Mouse (Mus musculus): ENCODE results near the gene Acpp.

Acpp gene

DNA sequence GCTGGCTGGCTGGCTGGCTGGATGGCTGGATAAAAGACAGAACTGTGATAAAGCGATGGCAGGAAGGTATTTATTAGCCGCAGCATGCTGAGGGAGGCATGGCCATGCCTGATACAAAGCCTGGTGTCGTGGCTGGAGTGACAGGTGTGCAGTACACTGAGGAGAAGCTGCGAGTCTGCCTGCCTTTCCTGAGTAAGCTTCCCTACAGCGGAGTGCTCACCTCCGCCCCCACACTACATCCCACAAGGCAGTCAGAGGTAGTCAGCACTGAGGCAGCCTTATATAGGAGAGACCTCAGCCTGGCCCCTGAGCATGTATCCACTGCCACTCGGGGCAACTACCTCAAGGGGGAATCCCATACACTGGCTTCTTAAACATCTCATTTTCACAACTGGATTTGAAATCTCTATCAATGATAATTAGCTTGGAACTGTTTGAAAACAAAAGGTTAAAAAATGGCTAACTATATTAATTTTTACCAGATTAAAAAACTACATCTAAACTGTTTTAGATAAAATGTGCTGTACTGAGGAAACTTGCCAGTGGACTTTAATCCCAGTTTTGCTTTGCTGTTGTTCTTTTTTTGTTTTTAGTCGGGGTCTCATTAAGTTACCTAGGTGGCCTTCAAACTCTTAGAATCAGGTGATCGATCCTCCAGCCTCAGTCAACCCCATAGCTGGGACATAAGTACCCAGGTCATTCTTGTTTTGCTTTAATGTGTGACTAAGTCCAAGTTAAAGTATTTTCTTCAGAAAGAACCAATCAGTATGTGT, 83.0 kb downstream of the Acpp start:
- ATAC-seq (ENCODE audit: insufficient number of reproducible peaks, low FRiP score, low TSS enrichment), result no peak

DNA sequence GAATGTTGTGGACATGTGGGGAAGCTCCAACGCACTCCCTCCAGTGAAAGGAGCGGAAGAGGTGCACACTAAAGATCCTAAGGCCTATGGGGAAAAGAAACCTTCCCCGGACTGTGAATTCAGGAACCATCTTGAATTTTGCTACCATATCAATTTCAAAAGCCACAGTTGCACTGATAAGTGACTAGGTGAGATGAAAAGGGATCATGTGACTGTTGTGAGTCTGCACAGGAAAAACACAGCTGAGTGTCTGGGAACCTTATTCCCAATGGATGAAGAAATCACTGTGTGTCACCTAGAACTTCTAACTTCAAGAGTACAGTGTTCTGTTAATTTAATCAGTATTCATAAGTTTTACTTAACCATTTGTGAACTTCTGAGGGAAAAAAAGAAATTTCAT, 84.9 kb downstream of the Acpp start:
- ATAC-seq (ENCODE audit: insufficient number of reproducible peaks, low FRiP score, low TSS enrichment), result no peak

DNA sequence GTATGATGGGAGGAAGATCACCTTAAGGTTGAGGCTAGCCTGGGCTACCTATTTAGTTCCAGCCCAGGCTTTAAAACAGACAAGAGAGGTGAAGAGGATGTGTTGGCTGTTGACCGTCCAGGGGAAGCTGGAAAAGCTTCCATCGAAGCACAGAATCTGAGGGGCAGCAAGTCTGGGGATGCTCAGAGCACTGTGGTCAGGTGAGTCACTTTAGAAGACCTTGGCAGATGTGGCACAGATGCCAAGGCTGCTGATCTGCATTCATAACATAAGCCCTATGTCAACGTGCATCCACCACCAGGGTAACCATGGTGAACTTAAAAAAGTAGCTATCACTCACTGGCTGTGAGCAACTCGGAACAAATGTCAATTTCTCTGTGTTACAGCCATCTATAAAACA, 85.9 kb downstream of the Acpp start:
- no peak for ATAC-seq (ENCODE audit: insufficient number of reproducible peaks, low FRiP score, low TSS enrichment)

DNA sequence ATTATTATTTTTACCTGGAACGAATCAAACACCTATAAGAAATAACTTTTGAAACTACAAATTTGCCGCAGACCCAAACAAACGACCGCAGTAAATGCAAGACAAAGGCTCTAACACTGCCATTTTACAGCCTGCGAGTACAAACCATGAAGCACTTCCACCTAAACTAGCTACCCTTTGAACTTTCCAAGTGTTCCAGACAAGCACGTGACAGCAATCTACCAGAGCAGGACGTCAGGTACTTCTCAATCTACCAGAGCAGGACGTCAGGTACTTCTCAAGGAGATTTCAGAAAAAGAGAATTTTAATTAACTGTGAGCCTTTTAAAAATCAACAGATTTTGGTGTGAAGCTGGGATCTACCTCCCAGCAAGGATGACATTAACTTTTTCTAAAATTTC, 86.4 kb downstream of the Acpp start:
- ATAC-seq (ENCODE audit: insufficient number of reproducible peaks, low FRiP score, low TSS enrichment), result no peak

DNA sequence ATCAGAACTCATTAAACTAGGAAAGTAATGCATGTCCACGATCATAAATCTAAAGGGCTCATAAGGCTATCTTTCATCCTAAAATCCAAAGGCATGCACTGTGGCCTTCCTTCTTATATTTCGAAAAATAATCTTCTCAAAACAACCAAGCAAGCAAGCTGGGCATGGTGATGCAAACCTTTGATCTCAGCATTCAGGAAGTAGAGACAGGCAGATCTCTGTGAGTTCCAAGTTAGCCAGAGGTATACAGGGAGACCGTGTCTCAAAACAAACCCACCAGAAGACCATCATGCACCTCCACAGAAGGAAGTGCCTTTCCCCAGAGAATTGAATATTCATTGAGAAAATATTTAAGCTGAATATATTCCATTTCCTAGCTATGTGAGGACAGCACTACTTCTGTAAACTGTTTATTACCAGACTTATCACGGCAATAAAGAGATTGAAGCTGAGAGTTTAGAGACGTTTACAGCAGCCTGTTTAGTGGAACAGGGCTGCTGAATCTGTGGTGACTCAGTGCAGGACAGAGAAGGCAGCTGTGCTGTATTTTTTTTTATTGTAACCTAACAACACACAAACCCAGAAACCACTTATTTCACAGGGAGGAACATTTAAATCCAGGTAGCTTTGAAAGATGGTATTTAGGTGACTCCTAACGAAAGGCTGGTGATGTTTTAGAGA, 90.1 kb downstream of the Acpp start:
- ATAC-seq (ENCODE audit: insufficient number of reproducible peaks, low FRiP score, low TSS enrichment), result no peak

DNA sequence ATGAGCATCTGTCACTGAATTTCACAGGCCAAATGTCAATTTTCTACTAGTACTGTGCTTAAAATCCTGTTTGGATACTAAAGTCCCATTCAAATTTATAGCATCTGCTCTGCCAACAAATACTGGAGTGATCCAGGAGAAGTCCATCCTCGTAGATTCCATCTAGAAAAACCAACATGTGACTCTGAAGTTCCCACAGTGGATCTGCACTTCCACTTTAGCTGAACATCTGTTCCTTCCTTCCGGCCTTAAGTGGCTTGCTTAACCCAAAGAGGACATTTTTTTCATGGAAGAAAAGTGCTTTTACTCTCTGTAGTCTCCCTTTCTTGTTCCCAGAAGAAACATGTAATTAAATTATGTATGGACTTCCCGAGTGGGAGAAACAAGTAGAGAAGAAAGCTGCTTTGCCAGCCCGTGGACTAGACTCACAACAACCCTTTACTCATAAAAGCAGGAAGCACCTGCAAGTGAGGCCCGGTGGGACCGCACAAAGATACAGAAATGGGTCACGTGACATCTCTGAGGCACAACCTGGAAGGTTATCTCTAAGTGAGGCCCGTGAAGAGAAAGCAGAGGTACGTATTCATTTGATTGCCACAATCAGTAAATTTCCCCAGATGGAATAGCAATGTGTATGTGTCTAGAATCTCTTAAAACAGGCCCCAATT, 93.6 kb downstream of the Acpp start:
- no peak for ATAC-seq (ENCODE audit: insufficient number of reproducible peaks, low FRiP score, low TSS enrichment)

DNA sequence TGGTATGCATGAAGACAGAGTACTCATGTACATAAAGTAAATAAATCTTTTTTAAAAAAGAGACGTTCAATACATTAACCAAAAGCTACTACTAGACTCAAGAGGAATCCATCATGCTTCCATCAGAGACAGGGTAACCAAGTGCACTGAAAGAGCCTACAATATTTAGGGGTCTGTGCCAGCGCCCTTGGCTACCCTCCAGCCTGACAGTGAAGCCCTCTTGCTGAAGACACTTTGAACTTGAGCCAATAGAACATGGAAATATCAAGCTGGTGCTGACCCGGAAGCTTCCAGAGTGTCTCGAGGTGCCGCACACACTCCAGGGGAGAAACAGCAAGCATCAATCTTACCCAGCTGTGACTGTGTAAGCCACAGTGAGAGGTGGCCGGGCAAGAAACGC, 97.4 kb downstream of the Acpp start:
- no peak for ATAC-seq (ENCODE audit: insufficient number of reproducible peaks, low FRiP score, low TSS enrichment)

DNA sequence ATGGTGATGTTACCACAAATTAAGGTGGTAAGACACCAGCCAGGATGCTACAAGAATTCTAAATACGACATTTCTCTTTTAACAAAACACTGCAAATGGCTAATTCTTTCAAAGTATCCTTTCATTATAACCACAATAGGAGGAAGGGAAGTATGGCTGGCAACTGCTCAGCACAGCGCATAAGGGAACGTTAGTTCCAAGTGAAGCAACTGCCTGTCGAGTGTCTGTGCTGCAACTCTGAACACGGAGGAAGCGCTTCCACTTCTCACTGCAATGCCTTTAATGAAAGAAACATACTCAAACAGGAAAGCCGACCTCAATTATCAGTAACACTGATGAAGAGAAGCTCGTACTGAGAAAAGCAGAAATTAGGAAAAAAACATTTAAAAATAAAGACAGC, 98.5 kb downstream of the Acpp start:
- ATAC-seq (ENCODE audit: insufficient number of reproducible peaks, low FRiP score, low TSS enrichment), result no peak
